Mouse (Mus musculus) layer of hippocampus, postnatal 36 days (tissue): Measurements from ENCODE around the gene Lgals7. TPM values are rescaled to one million over a fixed set of nuclear protein-coding genes. Genes with fewer than 3 reads are reported as not detected.

Source experiments
- DNase-seq, 2 experiments: peaks; one replicate each; pipeline ENCODE4 v3.0.0; 2022
- total RNA-seq, 2 experiments: library from RNA; stranded (reverse); gene quantifications; 2 replicates each; pipeline ENCODE4 v1.2.3; 2021

Gene Lgals7
- not detected for total RNA-seq

DNA sequence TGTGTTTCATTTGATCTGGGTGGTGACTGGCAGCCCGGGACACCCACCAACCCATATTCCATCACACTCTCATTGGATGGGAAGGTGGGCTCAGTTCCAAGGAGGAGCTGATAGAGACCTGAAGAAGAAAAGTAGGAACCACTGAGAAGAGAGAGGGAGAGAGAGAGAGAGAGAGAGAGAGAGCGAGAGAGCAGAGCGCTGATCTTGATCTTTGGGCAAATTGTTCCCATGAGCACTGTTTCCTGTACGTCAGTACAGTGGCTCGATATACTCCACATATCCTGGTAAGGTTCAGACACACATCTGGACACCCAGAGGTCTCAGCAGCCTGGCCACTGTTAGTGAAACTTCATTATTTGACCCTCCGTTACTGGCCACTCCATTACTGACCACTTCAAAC, at the start of gene Lgals7:
Gene Lgals7 (plus strand): TSS at position 314 of the 400 bp plus-strand sequence.
- DNase-seq, result no peak

DNA sequence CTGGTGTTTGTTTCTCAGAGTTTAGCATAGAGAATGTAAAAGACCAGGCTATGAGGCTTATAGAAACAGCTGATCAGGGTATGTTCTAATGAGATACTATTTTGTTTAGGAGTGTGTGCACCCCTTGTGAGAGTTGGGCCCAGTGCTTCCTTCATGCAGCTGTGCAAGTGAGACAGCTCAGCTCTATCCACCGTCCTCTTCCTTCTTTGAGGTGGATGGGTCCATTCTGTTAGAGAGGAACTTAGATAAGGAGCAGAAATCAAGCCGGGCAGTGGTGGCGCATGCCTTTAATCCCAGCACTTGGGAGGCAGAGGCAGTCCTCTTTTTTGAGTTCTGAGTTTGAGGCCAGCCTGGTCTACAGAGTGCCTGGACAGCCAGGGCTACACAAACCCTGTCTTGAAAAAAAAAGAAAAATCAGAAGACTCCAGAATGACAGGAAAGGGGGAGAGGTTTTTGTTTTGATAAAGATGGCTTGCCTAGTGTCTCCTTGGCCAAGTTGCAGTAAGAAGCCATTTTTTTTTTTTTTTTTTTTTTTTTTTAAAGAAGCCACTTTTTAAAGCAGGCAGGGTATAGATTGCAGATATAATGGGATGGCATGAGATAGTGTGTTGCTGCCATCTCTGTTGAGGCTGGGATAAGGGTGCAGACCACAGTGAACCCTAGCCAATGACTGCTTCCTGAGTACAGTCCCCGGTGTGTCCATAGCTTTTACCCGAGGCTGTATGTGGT, 49.2 kb upstream of the Lgals7 start:
- DNase-seq, result no peak

GRCm38 (mm10) chr7:28815230-28815629, 48.4 kb upstream of the Lgals7 start:
- no peak for DNase-seq

DNA sequence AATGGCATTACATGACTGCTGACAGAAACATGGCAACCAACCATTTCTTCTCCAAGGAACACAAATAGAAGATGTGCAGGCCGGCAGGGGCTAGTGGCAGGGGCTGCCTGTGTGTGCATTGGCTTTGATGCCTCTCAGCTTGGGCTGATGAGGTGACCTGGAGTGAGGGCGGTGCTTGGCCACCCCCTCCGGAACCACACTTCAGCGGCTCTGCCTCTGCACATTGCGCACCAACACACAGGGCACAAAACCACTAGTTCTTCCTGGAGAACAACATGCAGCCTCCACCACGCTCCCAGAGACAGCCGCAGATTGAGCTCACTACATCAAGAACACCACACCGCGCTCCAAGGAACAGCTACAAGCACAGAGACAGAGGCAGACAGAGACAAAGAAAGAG, 47.5 kb upstream of the Lgals7 start:
- peak in 1 of 2 experiments; percentile 11 for DNase-seq

- no peak for DNase-seq
Measured at GRCm38 (mm10) chr7:28816920-28817319, 46.7 kb upstream of the Lgals7 start.

GRCm38 (mm10) chr7:28817524-28817923, 46.1 kb upstream of the Lgals7 start:
- DNase-seq, result no peak

DNA sequence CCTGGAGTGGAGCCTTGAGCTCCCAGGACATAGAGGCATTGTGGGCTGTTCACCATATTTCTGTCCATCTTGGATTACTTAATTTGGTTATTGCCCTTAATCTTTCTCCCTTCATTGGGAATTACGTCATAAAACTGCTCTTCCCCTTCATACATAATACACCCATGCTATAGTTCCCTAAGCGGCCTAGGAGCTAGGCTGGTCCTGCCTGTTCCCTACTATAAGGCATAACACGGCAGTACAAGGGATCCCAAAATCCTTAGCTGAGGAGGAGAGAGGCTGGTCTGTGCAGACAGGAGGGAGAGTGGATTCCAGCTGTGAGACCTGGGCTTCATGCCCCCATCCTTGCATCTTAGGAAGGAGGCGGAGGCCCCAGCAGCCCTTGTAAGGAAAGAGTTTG, 45.7 kb upstream of the Lgals7 start:
- no peak for DNase-seq

- no peak for DNase-seq
Measured at GRCm38 (mm10) chr7:28818436-28818835, 45.2 kb upstream of the Lgals7 start.

DNA sequence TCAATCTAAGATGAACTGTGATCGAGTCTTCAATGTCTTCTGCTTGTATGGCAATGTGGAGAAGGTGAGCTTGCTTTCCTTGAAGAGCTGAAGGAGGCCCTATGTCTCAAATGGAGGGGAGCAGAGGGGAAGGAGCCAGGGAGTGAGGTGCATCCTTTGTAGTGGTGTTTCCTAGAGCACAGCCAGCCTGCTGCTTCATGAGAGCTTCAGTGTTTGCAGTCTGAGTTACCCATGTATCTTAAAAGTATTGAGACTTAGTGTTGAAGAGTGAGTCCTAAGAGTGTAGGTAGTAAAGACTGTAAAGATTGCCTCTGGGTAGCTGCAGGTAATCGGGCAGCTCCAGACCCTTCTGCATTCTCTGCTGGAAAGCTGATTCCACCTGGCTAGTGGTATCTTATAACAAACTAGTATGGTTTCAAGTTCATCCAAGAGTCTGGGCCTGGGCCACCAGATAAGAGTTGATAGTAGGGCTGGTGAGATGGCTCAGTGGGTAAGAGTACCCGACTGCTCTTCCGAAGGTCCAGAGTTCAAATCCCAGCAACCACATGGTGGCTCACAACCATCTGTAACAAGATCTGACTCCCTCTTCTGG, 44.7 kb upstream of the Lgals7 start:
- no peak for DNase-seq

DNA sequence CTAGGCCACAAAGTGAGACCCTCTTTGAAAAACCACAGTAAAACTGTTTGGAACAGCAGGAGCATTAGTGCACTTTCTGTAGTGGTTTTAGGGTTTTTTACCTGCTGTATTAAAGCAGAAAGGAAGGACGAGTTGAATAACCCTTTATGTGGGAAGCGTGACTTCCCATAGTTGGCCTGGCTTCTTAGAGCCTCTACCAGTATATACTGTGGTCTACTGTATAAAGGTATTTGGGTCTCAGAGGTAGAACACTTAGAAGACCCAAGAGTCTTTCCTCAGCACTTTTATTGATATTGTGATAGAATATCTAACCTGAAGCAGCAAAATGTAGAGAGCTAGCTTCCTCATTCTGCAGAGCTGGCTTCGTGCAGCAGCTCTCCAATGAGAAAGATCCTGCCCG, 44.1 kb upstream of the Lgals7 start:
- DNase-seq, result no peak

GRCm38 (mm10) chr7:28820358-28821260, 43.0 kb upstream of the Lgals7 start:
- DNase-seq, result peak in 1 of 2 experiments; percentile 11

GRCm38 (mm10) chr7:28821261-28821831, 42.3 kb upstream of the Lgals7 start:
- peak; percentile 71 to 80 for DNase-seq

- no peak for DNase-seq
Measured at GRCm38 (mm10) chr7:28822556-28822955, 41.1 kb upstream of the Lgals7 start.

DNA sequence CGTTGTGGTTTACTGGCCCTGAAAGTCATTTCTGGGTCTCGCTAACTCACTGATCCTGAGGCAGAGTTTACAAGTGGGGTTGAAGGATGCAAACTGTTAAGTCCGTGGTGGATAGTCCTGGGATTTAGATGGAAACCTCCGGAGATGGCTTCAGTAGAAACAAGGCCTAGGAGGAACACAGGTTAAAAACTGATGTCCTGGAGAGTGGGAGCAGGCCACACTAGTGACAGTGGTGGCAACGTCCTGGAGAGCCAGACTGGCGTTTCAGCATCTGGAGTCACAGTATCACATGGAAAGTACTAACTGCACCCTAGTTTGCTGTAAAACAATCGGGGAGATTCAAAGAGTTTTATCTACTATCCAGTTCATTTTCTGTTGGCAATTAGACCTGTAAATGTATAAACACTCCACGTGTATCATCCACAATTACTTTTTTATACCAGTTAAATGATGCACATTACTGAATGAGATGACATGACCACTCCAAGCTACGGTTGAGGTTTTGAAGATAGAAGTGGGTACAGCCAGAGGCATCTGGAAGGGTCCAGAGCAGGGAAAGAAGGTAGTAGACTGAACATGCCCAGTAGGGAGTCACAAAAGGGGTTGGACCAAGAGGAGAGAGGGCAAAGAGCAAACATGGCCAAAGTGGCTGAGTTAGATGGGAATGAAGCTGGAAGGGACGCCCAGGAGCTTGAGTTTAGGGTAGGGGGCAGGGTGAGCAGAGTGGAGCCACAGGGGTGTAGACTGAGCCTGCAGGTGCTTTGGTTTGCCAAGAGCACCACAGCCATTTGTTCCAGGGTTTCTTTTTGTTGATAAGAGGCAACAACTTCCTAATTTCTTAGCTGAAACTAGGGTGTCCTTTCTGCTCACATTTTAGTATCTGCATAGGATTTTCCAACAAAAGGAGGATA, 40.4 kb upstream of the Lgals7 start:
- DNase-seq, result no peak

- no peak for DNase-seq
Measured at GRCm38 (mm10) chr7:28823932-28824331, 39.7 kb upstream of the Lgals7 start.

DNA sequence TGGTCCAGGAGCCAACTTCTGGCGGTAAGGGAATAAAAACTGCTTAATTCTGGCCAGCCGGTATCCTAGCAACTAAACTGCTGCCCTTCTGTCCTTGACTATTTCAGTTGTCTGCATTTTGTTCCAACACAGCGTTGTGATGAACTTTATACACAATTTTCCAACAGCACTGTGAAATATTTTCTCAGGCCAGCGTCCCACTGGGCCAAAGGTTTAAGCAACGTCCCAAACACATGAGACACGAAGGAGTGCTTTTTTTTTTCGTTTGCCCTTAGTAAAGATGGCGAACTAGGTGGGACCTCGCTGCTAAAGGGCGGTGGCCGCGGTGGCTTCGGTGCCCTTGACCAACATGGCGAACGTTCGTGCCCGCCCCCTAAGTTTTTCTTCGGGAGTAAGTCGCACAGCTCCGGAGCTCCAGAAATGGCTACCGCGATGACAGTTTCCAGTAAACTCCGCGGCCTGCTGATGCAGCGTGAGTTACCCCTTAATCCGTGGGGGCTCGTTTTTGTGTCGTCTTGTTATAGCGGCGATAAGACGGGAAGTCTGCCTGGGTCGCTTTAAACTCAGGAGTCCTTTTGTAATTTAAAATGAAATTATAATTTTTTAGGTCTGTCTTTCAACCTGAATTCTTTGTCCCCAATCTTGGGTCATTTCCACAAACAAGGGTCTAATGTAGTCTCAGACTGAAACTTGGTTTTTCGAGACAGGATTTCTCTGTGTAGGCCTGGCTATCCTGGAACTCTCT, 38.5 kb upstream of the Lgals7 start, which contains the start of gene Ech1:
Gene Ech1 (plus strand): TSS at position 277 of the 745 bp plus-strand sequence.
- peak; percentile 83 to 88 for DNase-seq

DNA sequence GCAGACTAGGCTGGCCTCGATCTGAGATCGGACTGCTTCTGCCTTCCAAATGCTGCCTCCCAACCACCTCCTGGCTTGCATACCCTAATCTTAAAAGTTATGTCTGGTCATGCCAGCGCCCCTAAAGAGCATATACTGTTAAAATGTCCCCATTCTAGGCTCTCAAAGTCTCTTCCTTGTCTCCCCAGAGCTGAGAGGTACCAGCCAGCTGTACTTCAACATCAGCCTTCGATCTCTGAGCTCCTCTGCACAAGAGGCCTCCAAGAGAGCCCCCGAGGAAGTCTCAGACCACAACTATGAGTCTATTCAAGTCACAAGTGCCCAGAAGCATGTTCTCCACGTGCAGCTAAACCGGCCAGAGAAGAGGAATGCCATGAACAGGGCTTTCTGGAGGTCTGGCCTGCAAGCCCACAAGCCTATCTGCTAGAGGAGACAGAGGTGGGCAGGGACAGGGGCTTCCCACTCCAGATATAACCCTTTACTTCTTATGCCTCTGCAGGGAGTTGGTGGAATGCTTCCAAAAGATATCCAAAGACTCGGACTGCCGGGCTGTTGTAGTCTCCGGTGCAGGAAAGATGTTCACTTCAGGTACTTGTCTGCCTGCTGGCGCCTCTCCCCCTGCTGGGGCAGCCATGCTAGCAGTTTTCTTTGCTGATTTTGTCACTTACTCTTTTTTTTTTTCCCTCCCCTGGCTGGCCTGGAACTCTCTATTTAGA, 37.8 kb upstream of the Lgals7 start:
- peak in 1 of 2 experiments; percentile 12 for DNase-seq

- no peak for DNase-seq
Measured at GRCm38 (mm10) chr7:28826402-28826772, 37.3 kb upstream of the Lgals7 start.

DNA sequence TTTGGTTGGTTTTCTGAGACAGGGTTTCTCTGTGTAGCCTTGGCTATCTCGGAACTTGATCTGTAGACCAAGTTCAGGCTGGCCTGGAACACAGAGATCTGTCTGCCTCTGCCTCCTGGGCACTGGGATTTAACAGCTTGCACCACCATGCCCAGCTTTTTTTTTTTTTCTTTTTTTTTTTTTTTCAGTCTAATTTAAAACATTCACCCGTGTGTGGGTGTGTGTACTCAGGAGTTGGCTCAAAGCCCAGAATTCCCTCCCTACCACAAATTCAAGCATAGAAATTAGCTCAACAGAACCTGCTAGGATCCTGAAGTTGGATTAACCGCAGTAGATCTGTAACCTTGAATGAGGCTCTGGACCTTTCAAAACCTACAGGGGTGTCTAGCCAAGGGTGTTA, 36.3 kb upstream of the Lgals7 start:
- DNase-seq, result peak; percentile 27 to 59

- no peak for DNase-seq
Measured at GRCm38 (mm10) chr7:28829821-28830220, 33.8 kb upstream of the Lgals7 start.
